31 mouse cellular contexts compared by ENCODE assay signal in genomic region chr11:23332136-23332535, GRCm38 (mm10). TPM values are rescaled to one million over a fixed set of nuclear protein-coding genes. Genes with fewer than 3 reads are reported as not detected.
DNase-seq lines count a peak whose midpoint lies in the region; ATAC-seq and TF ChIP-seq lines count a peak whose summit lies in the region.
"Had no signal": no experiment of that assay in that cellular context is flagged by ENCODE, and none has a peak within 500 bp of the region (broad histone marks: within the 10 kb centered on the region; RNA-seq: fewer than 3 reads in every experiment).

No protein-coding gene starts in this region.

- peak in 1 of 3 experiments; percentile 14; a peak in 1 of 6 replicates for TF ChIP-seq CTCF in MEL (IDR thresholded peaks at IDR 0.05 in 2 of 3, conservative IDR thresholded peaks at IDR 0.05 in 1 of 3; ENCODE audit: control insufficient read depth in 1 of 3, insufficient read depth in 1 of 3, low read depth in 2 of 3, low read length in 3 of 3, poor library complexity in 1 of 3, severe bottlenecking in 1 of 3)

- H3K4me1 ChIP-seq in MEL (ENCODE audit: control insufficient read depth in 1 of 2, insufficient read depth in 2 of 2, low read length in 2 of 2), result peaks cover 9 to 12% of the 10 kb centered on the region in 2 experiments
- no peaks in the 10 kb centered on the region for H3K4me1 ChIP-seq in limb, embryonic 10.5 days
- H3K4me1 ChIP-seq in hindbrain, embryonic 16.5 days (ENCODE audit: control insufficient read depth, insufficient read depth, low read depth, low read length), result no peaks in the 10 kb centered on the region
- H3K4me1 ChIP-seq: forebrain, embryonic 13.5 days; hindbrain, embryonic 13.5 days; limb, embryonic 13.5 days; midbrain, embryonic 12.5 days; neural tube, embryonic 13.5 days; stomach, embryonic 15.5 days had no signal

- H3K79me2 ChIP-seq in MEL (ENCODE audit: control insufficient read depth, insufficient read depth, low read length, poor library complexity), result peaks cover 15% of the 10 kb centered on the region; the same call in 1 of the 2 replicates

- TF ChIP-seq POLR2A in MEL (IDR thresholded peaks at IDR 0.05; ENCODE audit: control insufficient read depth in 1 of 2, insufficient read depth in 1 of 2, low read depth in 1 of 2, low read length in 2 of 2, poor library complexity in 1 of 2), result no peak

- 75% methylated on average over 3 of the region's 3 CpGs for WGBS in limb, embryonic 10.5 days
- WGBS in hindbrain, embryonic 16.5 days, result 78% methylated on average over 3 of the region's 3 CpGs

- TF ChIP-seq RAD21 in MEL (IDR thresholded peaks at IDR 0.05; ENCODE audit: low read depth, low read length), result no peak

- no peak overlapping the region for H3K27ac ChIP-seq in MEL (ENCODE audit: control insufficient read depth, low read depth, low read length)
- H3K27ac ChIP-seq in limb, embryonic 10.5 days, result no peak overlapping the region
- no peak overlapping the region for H3K27ac ChIP-seq in hindbrain, embryonic 16.5 days (ENCODE audit: low read depth, low read length)
- H3K27ac ChIP-seq: forebrain, embryonic 13.5 days; hindbrain, embryonic 13.5 days; limb, embryonic 13.5 days; liver, embryonic 13.5 days; midbrain, embryonic 12.5 days; neural tube, embryonic 13.5 days; stomach, embryonic 15.5 days had no signal

- H3K27me3 ChIP-seq in MEL (ENCODE audit: control insufficient read depth in 1 of 2, insufficient read depth in 2 of 2, low read length in 2 of 2), result no peaks in the 10 kb centered on the region
- no peaks in the 10 kb centered on the region for H3K27me3 ChIP-seq in limb, embryonic 10.5 days (ENCODE audit: low read depth, poor library complexity, severe bottlenecking)
- H3K27me3 ChIP-seq in hindbrain, embryonic 16.5 days (replicated peaks; ENCODE audit: control insufficient read depth, insufficient read depth, low read length), result no peaks in the 10 kb centered on the region
- H3K27me3 ChIP-seq: forebrain, embryonic 13.5 days; hindbrain, embryonic 13.5 days; limb, embryonic 13.5 days; liver, embryonic 13.5 days; midbrain, embryonic 12.5 days; neural tube, embryonic 13.5 days; stomach, embryonic 15.5 days had no signal

- no peak overlapping the region for H3K4me3 ChIP-seq in MEL (ENCODE audit: control insufficient read depth in 1 of 2, insufficient read depth in 1 of 2, low read depth in 2 of 2, low read length in 2 of 2)
- no peak overlapping the region for H3K4me3 ChIP-seq in limb, embryonic 10.5 days
- H3K4me3 ChIP-seq in hindbrain, embryonic 16.5 days (ENCODE audit: low read length), result no peak overlapping the region
- H3K4me3 ChIP-seq: forebrain, embryonic 13.5 days; hindbrain, embryonic 13.5 days; limb, embryonic 13.5 days; liver, embryonic 13.5 days; midbrain, embryonic 12.5 days; myocyte; neural tube, embryonic 13.5 days; stomach, embryonic 15.5 days had no signal

- ATAC-seq in activated CD4-positive, CD25-positive, alpha-beta regulatory T cell, adult 4 months, result no peak
- ATAC-seq in hindbrain, embryonic 16.5 days, result no peak
- ATAC-seq: forebrain, embryonic 13.5 days; intestine, postnatal 0 days had no signal

- H3K9ac ChIP-seq in MEL (ENCODE audit: control insufficient read depth, low read depth, low read length, poor library complexity, severe bottlenecking), result no peak overlapping the region
- no peak overlapping the region for H3K9ac ChIP-seq in hindbrain, embryonic 16.5 days (ENCODE audit: low read depth, low read length)
- H3K9ac ChIP-seq: forebrain, embryonic 13.5 days; hindbrain, embryonic 13.5 days; limb, embryonic 13.5 days; liver, embryonic 13.5 days; midbrain, embryonic 12.5 days; neural tube, embryonic 13.5 days; stomach, embryonic 15.5 days had no signal

- DNase-seq in heart, adult 11 months, result peak; percentile 24
- DNase-seq in heart, adult 9 months (ENCODE audit: low spot score in 2 of 2), result no peak
- peak; percentile 56 for DNase-seq in 3T3-L1 (ENCODE audit: low read depth, low spot score)
- DNase-seq in MEL (ENCODE audit: low read depth, low spot score), result peak; percentile 77
- DNase-seq in c-Kit-positive CD71-positive TER-119-negative erythroid progenitor cells, embryonic 14.5 days (ENCODE audit: low read depth), result peak; percentile 24
- no peak for DNase-seq in limb, embryonic 10.5 days (ENCODE audit: low spot score)
- DNase-seq: adrenal gland, adult 2 months; adrenal gland, postnatal 36 days; B cell, adult 2 months; cerebellum, adult 9-10 months; cerebellum, postnatal 36 days; gastrocnemius, postnatal 10 days; heart, postnatal 36 days; kidney, adult 9 months; kidney, postnatal 10 days; layer of hippocampus, adult 9-11 months; liver, embryonic 13.5 days; lung, adult 18-20 months; lung, postnatal 10 days; right cerebral cortex, postnatal 14 days had no signal

- H3K9me3 ChIP-seq in MEL (replicated peaks; ENCODE audit: insufficient read depth, low read length), result no peaks in the 10 kb centered on the region
- H3K9me3 ChIP-seq in limb, embryonic 10.5 days (replicated peaks), result no peaks in the 10 kb centered on the region
- H3K9me3 ChIP-seq in hindbrain, embryonic 16.5 days (ENCODE audit: control insufficient read depth, low read length), result no peaks in the 10 kb centered on the region
- H3K9me3 ChIP-seq: forebrain, embryonic 13.5 days; hindbrain, embryonic 13.5 days; limb, embryonic 13.5 days; liver, embryonic 13.5 days; midbrain, embryonic 12.5 days; neural tube, embryonic 13.5 days; stomach, embryonic 15.5 days had no signal

- TF ChIP-seq EP300 in MEL (IDR thresholded peaks at IDR 0.05; ENCODE audit: low read depth in 1 of 2, low read length in 2 of 2), result no peak; a peak in 1 of 4 replicates

- H3K4me2 ChIP-seq in hindbrain, embryonic 16.5 days (ENCODE audit: low read length), result no peak overlapping the region
- H3K4me2 ChIP-seq: forebrain, embryonic 13.5 days; heart, embryonic 11.5 days; hindbrain, embryonic 13.5 days; limb, embryonic 13.5 days; liver, embryonic 13.5 days; midbrain, embryonic 12.5 days; neural tube, embryonic 13.5 days; stomach, embryonic 15.5 days had no signal

- H3K36me3 ChIP-seq in MEL (ENCODE audit: control insufficient read depth in 1 of 2, insufficient read depth in 2 of 2, low read length in 2 of 2), result peaks cover 12 to 32% of the 10 kb centered on the region in 2 experiments
- peaks cover 32% of the 10 kb centered on the region for H3K36me3 ChIP-seq in limb, embryonic 10.5 days
- H3K36me3 ChIP-seq in hindbrain, embryonic 16.5 days (ENCODE audit: control insufficient read depth, insufficient read depth, low read length), result no peaks in the 10 kb centered on the region
- H3K36me3 ChIP-seq: stomach, embryonic 15.5 days had no signal

TF ChIP-seq in MEL, 35 proteins besides CTCF, POLR2A, EP300 and RAD21 (continues in another document):
- no peak for TF ChIP-seq ZKSCAN1 (IDR thresholded peaks at IDR 0.05; ENCODE audit: low read depth, low read length)
- peak; percentile 81 for TF ChIP-seq POLR2AphosphoS2 (IDR thresholded peaks at IDR 0.05; ENCODE audit: low read length)
- peak; percentile 53; the same call in 1 of the 2 replicates for TF ChIP-seq MEF2A (IDR thresholded peaks at IDR 0.05; ENCODE audit: extremely low read depth, insufficient replicate concordance, low read depth, low read length, poor library complexity, severe bottlenecking)
- TF ChIP-seq POLR2AphosphoS5 (IDR thresholded peaks at IDR 0.05; ENCODE audit: borderline replicate concordance, low read depth, low read length), result no peak
- no peak for TF ChIP-seq TAL1 (IDR thresholded peaks at IDR 0.05; ENCODE audit: low read length)
- TF ChIP-seq BHLHE40 (IDR thresholded peaks at IDR 0.05; ENCODE audit: borderline replicate concordance, low read depth, low read length), result no peak
- TF ChIP-seq JUND (IDR thresholded peaks at IDR 0.05; ENCODE audit: low read depth, low read length), result no peak
- no peak for TF ChIP-seq HCFC1 (IDR thresholded peaks at IDR 0.05; ENCODE audit: low read depth, low read length)
- TF ChIP-seq TCF12 (IDR thresholded peaks at IDR 0.05; ENCODE audit: low read depth, low read length), result no peak
- TF ChIP-seq GABPA (IDR thresholded peaks at IDR 0.05; ENCODE audit: low read depth, low read length), result no peak
- TF ChIP-seq CHD1 (IDR thresholded peaks at IDR 0.05; ENCODE audit: low read depth, low read length), result no peak
- no peak for TF ChIP-seq ZNF384 (IDR thresholded peaks at IDR 0.05; ENCODE audit: low read depth, low read length)
- TF ChIP-seq MAX (IDR thresholded peaks at IDR 0.05; ENCODE audit: low read length), result no peak
- no peak for TF ChIP-seq CHD2 (IDR thresholded peaks at IDR 0.05; ENCODE audit: low read length)
- no peak; the same call in 1 of the 2 replicates for TF ChIP-seq ELF1 (IDR thresholded peaks at IDR 0.05; ENCODE audit: low read depth, low read length)
- no peak for TF ChIP-seq SMC3 (IDR thresholded peaks at IDR 0.05; ENCODE audit: low read depth, low read length)
- no peak for TF ChIP-seq USF1 (IDR thresholded peaks at IDR 0.05; ENCODE audit: low read depth, low read length)
- TF ChIP-seq E2F4 (IDR thresholded peaks at IDR 0.05; ENCODE audit: borderline replicate concordance, low read depth, low read length), result no peak
- no peak for TF ChIP-seq NELFE (IDR thresholded peaks at IDR 0.05; ENCODE audit: low read depth, low read length)
- TF ChIP-seq MAZ (IDR thresholded peaks at IDR 0.05; ENCODE audit: low read depth, low read length), result no peak
- TF ChIP-seq UBTF (IDR thresholded peaks at IDR 0.05; ENCODE audit: borderline replicate concordance, insufficient read depth, low read depth, low read length), result no peak
- TF ChIP-seq MYB (IDR thresholded peaks at IDR 0.05; ENCODE audit: low read depth, low read length), result no peak
- peak; percentile 99 for TF ChIP-seq TBP (IDR thresholded peaks at IDR 0.05; ENCODE audit: low read depth, low read length)
- TF ChIP-seq KAT2A (conservative IDR thresholded peaks at IDR 0.05; ENCODE audit: low read depth, low read length), result no peak
- TF ChIP-seq MXI1 (IDR thresholded peaks at IDR 0.05; ENCODE audit: low read depth, low read length), result no peak
- TF ChIP-seq SIN3A (IDR thresholded peaks at IDR 0.05; ENCODE audit: low read length), result peak; percentile 31; the same call in 1 of the 2 replicates
- TF ChIP-seq GATA1 (IDR thresholded peaks at IDR 0.05; ENCODE audit: low read depth, low read length), result peak; percentile 48
- no peak for TF ChIP-seq USF2 (IDR thresholded peaks at IDR 0.05; ENCODE audit: borderline replicate concordance in 1 of 2, insufficient read depth in 1 of 2, low read depth in 1 of 2, low read length in 2 of 2)

RNA-seq across cellular contexts. Expression of gene Usp34, which starts 25.4 kb away (rescaled TPM):
- total RNA-seq in MEL (2012; rRNA removed), result 30.4 and 36.8 TPM in 2 replicates
- 10 to 100 TPM; 34.9 to 36.6 TPM for polyA plus RNA-seq in MEL (2012; ENCODE audit: insufficient read depth in 1 of 2, insufficient read length in 2 of 2, low read depth in 1 of 2, low replicate concordance in 2 of 2, missing spikeins in 1 of 2)
- 23.2 and 25.9 TPM in 2 replicates for polyA plus RNA-seq in limb, embryonic 10.5 days (2016; fragmentation: Nextera tagmentation; extraction: Ambion mirVana)
- 10 to 100 TPM; 34.0 to 43.9 TPM for polyA plus RNA-seq in activated CD4-positive, CD25-positive, alpha-beta regulatory T cell, adult 4 months (2017; shearing (Covaris generic))
- 26.3 and 27.1 TPM in 2 replicates for polyA plus RNA-seq in hindbrain, embryonic 16.5 days (2015; fragmentation: Nextera tagmentation; extraction: Ambion mirVana)

Comparison
In these comparisons a context has a peak if more than half of its experiments do, and no peak if none do; other contexts are left out.
1. DNase-seq: peak in heart, adult 11 months (single experiment), 3T3-L1 (single experiment), MEL (single experiment) and c-Kit-positive CD71-positive TER-119-negative erythroid progenitor cells, embryonic 14.5 days (single experiment); none in heart, adult 9 months (0 of 2) and limb, embryonic 10.5 days (single experiment).